Mouse (Mus musculus) lung, adult 2 months (tissue): ENCODE measurements around the gene Spata13.

Experiments
- CTCF ChIP-seq: fragments of 200-500 bp; IDR thresholded peaks from 2 replicates; pipeline ENCODE4 v1.5.1; 2011; ENCODE audit warnings: mild to moderate bottlenecking, low read length, control low read depth; ENCODE audit not compliant: insufficient read depth
- POLR2A ChIP-seq: fragments of 200-500 bp; IDR thresholded peaks from 2 replicates; pipeline ENCODE4 v1.6.1; 2011; ENCODE audit warnings: low read depth, mild to moderate bottlenecking, control low read depth, low read length, borderline replicate concordance; ENCODE audit errors: extremely low read depth

DNA sequence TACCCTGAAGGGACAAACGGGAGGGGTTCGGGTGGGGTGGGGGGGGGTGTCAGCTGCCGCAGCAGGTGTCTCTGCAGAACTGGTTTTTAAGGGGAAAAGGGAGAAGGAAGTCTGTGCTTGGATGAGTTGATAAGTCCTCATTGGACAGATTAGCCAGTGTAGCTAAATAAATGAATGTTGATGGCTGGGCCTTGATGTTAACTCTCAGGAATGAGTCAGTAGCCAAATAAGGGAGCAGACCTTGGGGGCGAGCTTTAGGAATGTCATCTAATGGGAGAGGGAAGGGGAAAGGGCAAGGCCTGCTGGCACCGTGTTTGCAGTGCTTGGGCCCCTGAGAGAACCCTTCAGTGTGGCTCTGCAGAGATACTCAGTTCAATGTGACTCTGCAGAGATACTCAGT is 12.6 kb downstream of the Spata13 start:
- no peak for TF ChIP-seq CTCF
- no peak for TF ChIP-seq POLR2A
